Comparison of ENCODE assay signal across 8 mouse cellular contexts in the genomic region with DNA sequence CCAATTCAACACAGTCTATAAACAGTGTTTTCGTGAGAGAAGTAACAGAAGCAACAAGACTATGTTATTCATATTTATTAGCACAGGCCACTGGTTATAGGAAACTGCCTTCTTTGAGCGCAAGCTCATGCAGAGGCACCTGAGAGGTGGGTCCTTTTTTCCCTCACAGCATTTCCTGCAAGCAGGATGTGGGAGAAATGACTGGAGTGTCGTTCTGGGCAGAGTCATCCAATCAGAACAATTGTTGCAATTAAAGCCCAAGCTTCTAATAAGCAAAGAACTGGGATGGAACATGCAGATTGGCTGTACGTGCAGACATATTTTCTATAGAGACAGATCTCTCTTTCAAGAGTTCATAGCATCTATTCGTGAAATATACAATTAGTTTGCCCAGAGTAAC. TPM values are rescaled to one million over a fixed set of nuclear protein-coding genes. Genes with fewer than 3 reads are reported as not detected.
DNase-seq lines count a peak whose midpoint lies in the region; ATAC-seq lines count a peak whose summit lies in the region.

No protein-coding gene starts in this region.

- DNase-seq in layer of hippocampus, adult 8-10 months (ENCODE audit: low spot score in 2 of 2): peak; percentile 21 to 30
- DNase-seq in layer of hippocampus, postnatal 25 days (ENCODE audit: extremely low spot score in 1 of 2, low spot score in 1 of 2): no peak
- DNase-seq in cerebellum, postnatal 36 days: peak; percentile 24 to 39
- peak; percentile 48 for DNase-seq in midbrain, embryonic 14.5 days
- no peak for DNase-seq in gastrocnemius, postnatal 10 days
- DNase-seq in kidney, adult 9 months: no peak
- DNase-seq in spleen, postnatal 10 days (ENCODE audit: low spot score in 2 of 2): no peak

- H3K9ac ChIP-seq in hindbrain, embryonic 13.5 days: peak overlapping the region; percentile 93
- peak overlapping the region; percentile 92 for H3K9ac ChIP-seq in midbrain, embryonic 14.5 days (replicated peaks; ENCODE audit: low read length)

- no peak overlapping the region for H3K27ac ChIP-seq in hindbrain, embryonic 13.5 days
- H3K27ac ChIP-seq in midbrain, embryonic 14.5 days (replicated peaks; ENCODE audit: low read depth, low read length): peak overlapping the region; percentile 15; the same call in 1 of the 2 replicates

- no peaks in the 10 kb centered on the region for H3K27me3 ChIP-seq in hindbrain, embryonic 13.5 days
- no peaks in the 10 kb centered on the region for H3K27me3 ChIP-seq in midbrain, embryonic 14.5 days (ENCODE audit: control insufficient read depth, insufficient read depth, low read length)

- H3K4me3 ChIP-seq in hindbrain, embryonic 13.5 days: peak overlapping the region; percentile 84
- peak overlapping the region; percentile 71 for H3K4me3 ChIP-seq in midbrain, embryonic 14.5 days (replicated peaks; ENCODE audit: low read depth, low read length)

- no peak for ATAC-seq in hindbrain, embryonic 13.5 days (ENCODE audit: low FRiP score)
- ATAC-seq in midbrain, embryonic 14.5 days (ENCODE audit: low FRiP score, low TSS enrichment): no peak

- H3K4me2 ChIP-seq in hindbrain, embryonic 13.5 days: peak overlapping the region; percentile 89
- H3K4me2 ChIP-seq in midbrain, embryonic 14.5 days (ENCODE audit: low read length): peak overlapping the region; percentile 75

- 42% methylated on average over 5 of the region's 5 CpGs for WGBS in hindbrain, embryonic 13.5 days
- 51% methylated on average over 5 of the region's 5 CpGs for WGBS in midbrain, embryonic 14.5 days

- no peaks in the 10 kb centered on the region for H3K36me3 ChIP-seq in hindbrain, embryonic 13.5 days
- no peaks in the 10 kb centered on the region for H3K36me3 ChIP-seq in midbrain, embryonic 14.5 days (ENCODE audit: control insufficient read depth, insufficient read depth, low read length)

- no peaks in the 10 kb centered on the region for H3K9me3 ChIP-seq in hindbrain, embryonic 13.5 days
- no peaks in the 10 kb centered on the region for H3K9me3 ChIP-seq in midbrain, embryonic 14.5 days (ENCODE audit: control insufficient read depth, low read length)

- H3K4me1 ChIP-seq in hindbrain, embryonic 13.5 days (replicated peaks): peaks cover 33% of the 10 kb centered on the region
- H3K4me1 ChIP-seq in midbrain, embryonic 14.5 days (ENCODE audit: control insufficient read depth, insufficient read depth, low read length): peaks cover 22% of the 10 kb centered on the region

RNA-seq across cellular contexts. Expression of gene Rnf150, which starts 2.1 kb away (rescaled TPM):
- 10 to 100 TPM; 46.3 to 55.5 (median 49.9) TPM for total RNA-seq in layer of hippocampus, adult 8-10 months (2022)
- total RNA-seq in layer of hippocampus, postnatal 25 days (2021): 10 to 100 TPM; 39.0 to 46.5 TPM
- 2.5 and 2.7 TPM in 2 replicates for polyA plus RNA-seq in hindbrain, embryonic 13.5 days (2015; fragmentation: Nextera tagmentation; extraction: Ambion mirVana)
- 2.4 and 3.3 TPM in 2 replicates for polyA plus RNA-seq in midbrain, embryonic 14.5 days (2014; fragmentation: Nextera tagmentation; extraction: Ambion mirVana)
- total RNA-seq in gastrocnemius, postnatal 10 days (2021): 10 to 100 TPM; 15.5 to 17.9 TPM

Comparison
In these comparisons a context has a peak if more than half of its experiments do, and no peak if none do; other contexts are left out.
1. DNase-seq: peak in layer of hippocampus, adult 8-10 months (2 of 2), cerebellum, postnatal 36 days (2 of 2) and midbrain, embryonic 14.5 days (single experiment); none in layer of hippocampus, postnatal 25 days (0 of 2), gastrocnemius, postnatal 10 days (single experiment), kidney, adult 9 months (single experiment) and spleen, postnatal 10 days (0 of 2).